Mouse (Mus musculus): ENCODE measurements at regions not wholly inside any gene's neighbourhood (a gene's known extent, or its start where the extent isn't known, plus 50 kb on each side); places are given as distances from the start of the nearest gene placed in this dataset.
A peak's percentile ranks its signal among the peaks of the same experiment; 100 is the strongest.

GRCm38 (mm10) chr1:115512632-115513031, 171.9 kb upstream of the Cntnap5a start:
- no peak for DNase-seq (ENCODE audit: low spot score in 2 of 2)

- DNase-seq (ENCODE audit: low spot score in 2 of 2): peak in 1 of 2 experiments; percentile 9
Measured at GRCm38 (mm10) chr1:115533746-115534145, 150.8 kb upstream of the Cntnap5a start.

- DNase-seq (ENCODE audit: low spot score in 2 of 2): no peak
Measured at GRCm38 (mm10) chr1:115545994-115546393, 138.6 kb upstream of the Cntnap5a start.
